Mouse (Mus musculus): ENCODE data around the gene Tead2. TPM values are rescaled to one million over a fixed set of nuclear protein-coding genes. Genes with fewer than 3 reads are reported as not detected.

Gene Tead2
- polyA plus RNA-seq, 1 experiment = 0.06 TPM

GRCm38 (mm10) chr7:45257063-45257840, 41.7 kb downstream of the Tead2 start:
- H3K4me1 ChIP-seq (ENCODE audit: control insufficient read depth) = no peaks in the 10 kb centered on the region
- H3K9me3 ChIP-seq (ENCODE audit: control insufficient read depth, low read length) = no peaks in the 10 kb centered on the region
- no peak overlapping the region for H3K4me3 ChIP-seq (replicated peaks)
- no peaks in the 10 kb centered on the region for H3K36me3 ChIP-seq (ENCODE audit: control insufficient read depth)
- H3K27me3 ChIP-seq (ENCODE audit: control insufficient read depth) = no peaks in the 10 kb centered on the region; the same call in none of the 2 replicates
- no peak for TF ChIP-seq GATA1 (IDR thresholded peaks at IDR 0.05; ENCODE audit: low read length)
- TF ChIP-seq TAL1 (IDR thresholded peaks at IDR 0.05; ENCODE audit: low read length) = no peak

GRCm38 (mm10) chr7:45259281-45259680, 43.7 kb downstream of the Tead2 start:
- no peaks in the 10 kb centered on the region for H3K4me1 ChIP-seq (ENCODE audit: control insufficient read depth)

GRCm38 (mm10) chr7:45262266-45262665, 46.7 kb downstream of the Tead2 start:
- no peaks in the 10 kb centered on the region; the same call in none of the 2 replicates for H3K27me3 ChIP-seq (ENCODE audit: control insufficient read depth)
- no peak for TF ChIP-seq GATA1 (IDR thresholded peaks at IDR 0.05; ENCODE audit: low read length)
- TF ChIP-seq TAL1 (IDR thresholded peaks at IDR 0.05; ENCODE audit: low read length) = no peak
- no peaks in the 10 kb centered on the region for H3K9me3 ChIP-seq (ENCODE audit: control insufficient read depth, low read length)
- no peaks in the 10 kb centered on the region for H3K36me3 ChIP-seq (ENCODE audit: control insufficient read depth)
- no peak overlapping the region for H3K4me3 ChIP-seq (replicated peaks)
- H3K4me1 ChIP-seq (ENCODE audit: control insufficient read depth) = no peaks in the 10 kb centered on the region

More at GRCm38 (mm10) chr7:45259281-45259680, 43.7 kb downstream of the Tead2 start:
- H3K4me3 ChIP-seq (replicated peaks) = no peak overlapping the region
- TF ChIP-seq TAL1 (IDR thresholded peaks at IDR 0.05; ENCODE audit: low read length) (no peak), GATA1 (IDR thresholded peaks at IDR 0.05; ENCODE audit: low read length) (no peak)
- no peaks in the 10 kb centered on the region; the same call in none of the 2 replicates for H3K27me3 ChIP-seq (ENCODE audit: control insufficient read depth)
- H3K9me3 ChIP-seq (ENCODE audit: control insufficient read depth, low read length) = no peaks in the 10 kb centered on the region
- no peaks in the 10 kb centered on the region for H3K36me3 ChIP-seq (ENCODE audit: control insufficient read depth)

GRCm38 (mm10) chr7:45263006-45263607, 47.6 kb downstream of the Tead2 start:
- H3K4me1 ChIP-seq (ENCODE audit: control insufficient read depth) = no peaks in the 10 kb centered on the region
- H3K36me3 ChIP-seq (ENCODE audit: control insufficient read depth) = no peaks in the 10 kb centered on the region
- TF ChIP-seq TAL1 (IDR thresholded peaks at IDR 0.05; ENCODE audit: low read length) (no peak), GATA1 (IDR thresholded peaks at IDR 0.05; ENCODE audit: low read length) (no peak)
- no peaks in the 10 kb centered on the region for H3K9me3 ChIP-seq (ENCODE audit: control insufficient read depth, low read length)
- no peak overlapping the region for H3K4me3 ChIP-seq (replicated peaks)
- peaks cover 4% of the 10 kb centered on the region for H3K27me3 ChIP-seq (ENCODE audit: control insufficient read depth)

- Histone ChIP-seq H3K4me1 (ENCODE audit: control insufficient read depth) (no peaks in the 10 kb centered on the region), H3K9me3 (ENCODE audit: control insufficient read depth, low read length) (no peaks in the 10 kb centered on the region), H3K27me3 (ENCODE audit: control insufficient read depth) (peaks cover 4% of the 10 kb centered on the region), H3K4me3 (replicated peaks) (no peak overlapping the region), H3K36me3 (ENCODE audit: control insufficient read depth) (no peaks in the 10 kb centered on the region)
- TF ChIP-seq GATA1 (IDR thresholded peaks at IDR 0.05; ENCODE audit: low read length) (no peak), TAL1 (IDR thresholded peaks at IDR 0.05; ENCODE audit: low read length) (no peak)
Observed at GRCm38 (mm10) chr7:45264348-45264747, 48.8 kb downstream of the Tead2 start.

- Histone ChIP-seq H3K4me3 (replicated peaks) (no peak overlapping the region), H3K9me3 (ENCODE audit: control insufficient read depth, low read length) (no peaks in the 10 kb centered on the region), H3K36me3 (ENCODE audit: control insufficient read depth) (no peaks in the 10 kb centered on the region), H3K4me1 (ENCODE audit: control insufficient read depth) (no peaks in the 10 kb centered on the region), H3K27me3 (ENCODE audit: control insufficient read depth) (peaks cover 4% of the 10 kb centered on the region)
- no peak for TF ChIP-seq GATA1 (IDR thresholded peaks at IDR 0.05; ENCODE audit: low read length)
- TF ChIP-seq TAL1 (IDR thresholded peaks at IDR 0.05; ENCODE audit: low read length) = no peak
Observed at GRCm38 (mm10) chr7:45265518-45265917, 50.0 kb downstream of the Tead2 start.

- Histone ChIP-seq H3K4me1 (ENCODE audit: control insufficient read depth) (peaks cover 6% of the 10 kb centered on the region), H3K9me3 (ENCODE audit: control insufficient read depth, low read length) (peaks cover 4% of the 10 kb centered on the region; the same call in 1 of the 2 replicates), H3K4me3 (replicated peaks) (no peak overlapping the region), H3K36me3 (ENCODE audit: control insufficient read depth) (no peaks in the 10 kb centered on the region), H3K27me3 (ENCODE audit: control insufficient read depth) (peaks cover 5% of the 10 kb centered on the region)
- TF ChIP-seq GATA1 (IDR thresholded peaks at IDR 0.05; ENCODE audit: low read length) (no peak), TAL1 (IDR thresholded peaks at IDR 0.05; ENCODE audit: low read length) (no peak)
Observed at GRCm38 (mm10) chr7:45272786-45273412, 57.3 kb downstream of the Tead2 start.

- Histone ChIP-seq H3K9me3 (ENCODE audit: control insufficient read depth, low read length) (peaks cover 4% of the 10 kb centered on the region; the same call in 1 of the 2 replicates), H3K27me3 (ENCODE audit: control insufficient read depth) (peaks cover 3% of the 10 kb centered on the region), H3K4me1 (ENCODE audit: control insufficient read depth) (peaks cover 6% of the 10 kb centered on the region), H3K4me3 (replicated peaks) (no peak overlapping the region), H3K36me3 (ENCODE audit: control insufficient read depth) (no peaks in the 10 kb centered on the region)
- TF ChIP-seq GATA1 (IDR thresholded peaks at IDR 0.05; ENCODE audit: low read length) (no peak), TAL1 (IDR thresholded peaks at IDR 0.05; ENCODE audit: low read length) (no peak)
Observed at GRCm38 (mm10) chr7:45273672-45274071, 58.1 kb downstream of the Tead2 start.
